Mouse (Mus musculus) C2C12 (cell line): ENCODE results near the gene Fars2.

Experiments
- CTCF ChIP-seq: IDR thresholded peaks from one replicate; pipeline ENCODE4 v1.5.1; 2011; ENCODE audit not compliant: control insufficient read depth, insufficient read depth, insufficient read length
- MAX ChIP-seq: IDR thresholded peaks from one replicate; pipeline ENCODE4 v1.6.1; 2011; ENCODE audit warnings: mild to moderate bottlenecking, control low read depth

GRCm38 (mm10) chr13:36297950-36298781 is 181.0 kb downstream of the Fars2 start:
- TF ChIP-seq CTCF: no peak
- no peak for TF ChIP-seq MAX
